Mouse (Mus musculus): ENCODE measurements around the gene Fev.

Fev gene

DNA sequence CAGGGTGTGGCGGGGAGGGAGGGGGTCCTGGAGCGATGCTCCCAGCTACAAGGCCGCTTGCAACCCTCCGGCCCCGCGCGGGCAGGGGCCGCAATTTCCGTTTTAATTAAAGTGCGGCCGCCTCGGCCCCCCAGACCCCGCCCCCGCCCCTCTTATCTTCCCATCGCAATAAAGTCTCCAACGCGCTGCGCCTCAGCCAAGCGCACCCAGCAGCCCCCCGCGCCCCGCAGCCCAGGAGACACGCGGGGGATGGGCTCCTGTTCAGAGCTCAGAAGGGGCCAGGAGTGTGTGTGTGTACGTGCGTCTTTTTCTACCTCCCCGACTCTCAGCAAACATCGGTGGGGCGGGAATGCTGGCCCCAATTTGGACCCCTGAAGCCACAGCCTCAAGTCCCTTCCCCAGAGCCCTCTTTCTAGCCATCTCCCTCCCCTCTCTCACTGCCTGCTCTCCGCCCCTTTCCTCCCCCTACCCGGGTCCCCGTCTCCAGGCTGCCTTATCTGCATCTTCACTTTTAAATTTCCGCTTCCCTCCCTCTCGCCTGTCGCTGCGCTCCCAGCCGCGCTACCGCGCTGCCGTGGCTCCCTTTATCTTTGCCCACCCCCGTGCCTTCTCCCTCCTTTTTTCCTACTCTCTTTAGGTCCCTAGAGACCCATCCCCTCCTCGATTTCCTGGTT is at the start of gene Fev:
Fev (minus strand) TSS at position 51 of the 674 bp plus-strand sequence.
- DNase-seq (ENCODE audit: low spot score in 2 of 2): no peak

DNA sequence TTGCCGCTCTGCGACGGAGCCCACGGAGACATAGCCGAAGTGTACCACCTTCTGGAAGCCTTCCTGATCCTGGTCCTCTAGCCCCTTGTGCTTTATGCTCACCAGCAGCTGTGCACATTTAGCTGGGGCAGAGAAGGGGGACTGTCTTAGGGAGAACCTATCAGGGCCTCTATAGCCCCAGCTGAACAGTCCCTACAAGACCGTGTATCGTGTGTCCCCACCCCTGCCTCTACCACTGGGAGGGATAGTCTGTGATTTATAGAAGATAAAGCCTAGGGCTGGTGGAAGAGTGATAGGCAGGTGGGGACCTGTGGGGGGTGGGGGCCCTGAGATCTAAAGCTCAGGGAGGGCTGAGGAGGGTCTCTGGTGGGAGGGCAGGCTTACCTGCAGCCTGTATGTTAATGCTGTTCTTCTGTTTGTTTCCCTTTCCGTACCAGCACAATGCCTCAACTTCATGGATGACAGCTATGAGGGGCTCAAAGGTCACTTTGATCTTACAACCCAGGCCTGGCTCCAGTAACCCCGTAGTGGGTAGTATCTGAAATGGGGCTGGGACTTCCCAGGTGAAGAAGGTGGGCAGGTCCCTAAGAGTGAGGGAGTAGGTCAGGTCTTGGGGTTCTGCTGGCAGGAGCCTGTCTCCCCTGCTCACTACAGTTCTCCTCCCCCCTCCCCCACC is 42.5 kb upstream of the Fev start:
- DNase-seq (ENCODE audit: low spot score in 2 of 2): no peak

DNA sequence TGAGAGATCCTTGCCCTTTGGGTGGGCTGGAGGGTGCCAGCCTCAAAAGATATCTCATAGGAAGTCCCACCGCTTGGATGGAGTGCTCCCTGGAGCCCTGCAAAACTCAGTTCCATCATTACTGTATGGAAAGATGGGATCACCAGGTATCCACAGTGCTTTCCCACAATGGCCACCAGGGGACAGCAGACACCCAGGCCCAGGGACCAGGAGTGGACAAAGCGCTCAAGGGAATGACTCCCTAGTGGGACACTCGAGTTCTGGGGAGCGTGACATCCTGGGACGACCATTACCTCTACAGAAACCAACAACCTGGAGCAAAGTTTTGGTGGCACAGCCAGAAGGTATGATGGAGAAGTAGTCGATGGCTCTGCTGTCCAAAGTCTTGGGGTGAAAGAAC is 41.5 kb upstream of the Fev start:
- peak in 1 of 2 experiments; percentile 48 for DNase-seq (ENCODE audit: low spot score in 2 of 2)

DNA sequence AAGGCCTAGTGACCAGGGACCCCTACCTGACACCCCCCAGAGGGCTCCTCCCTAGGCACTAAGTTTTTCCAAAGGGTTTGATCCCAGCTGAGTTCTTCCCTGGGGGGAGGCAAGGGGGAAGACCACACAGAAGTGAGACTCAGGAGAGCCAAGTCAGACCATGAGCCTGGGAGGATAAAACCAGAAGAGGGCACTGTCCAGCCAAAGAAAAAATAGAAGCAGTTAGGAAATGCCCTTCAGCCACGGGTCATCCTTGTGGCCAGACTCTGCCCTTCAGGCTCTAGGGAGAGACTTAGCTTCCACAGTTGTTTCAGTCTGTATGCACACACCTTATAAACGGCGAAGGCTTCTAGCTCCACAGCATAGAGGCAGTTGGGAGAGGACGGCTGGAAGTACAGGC is 39.2 kb upstream of the Fev start:
- no peak for DNase-seq (ENCODE audit: low spot score in 2 of 2)

DNA sequence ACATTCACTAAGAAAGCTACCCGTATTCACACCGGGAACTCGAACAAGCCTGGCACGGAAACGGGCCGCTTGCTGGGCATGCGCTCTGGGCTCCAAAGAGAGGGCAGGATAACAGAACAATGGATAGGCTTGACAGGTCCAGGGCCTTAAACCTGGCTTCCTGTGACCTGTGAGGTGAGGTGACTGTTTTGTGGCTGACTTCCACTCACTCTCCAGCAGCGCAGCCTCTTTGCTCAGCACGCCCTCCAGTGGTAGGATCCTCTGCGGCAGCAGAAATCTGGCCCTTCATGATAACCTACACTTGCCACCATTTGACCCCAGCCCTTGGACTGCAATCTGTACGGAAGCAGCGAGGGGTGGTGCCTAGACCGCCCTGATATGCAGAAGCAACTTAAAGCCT is 30.5 kb upstream of the Fev start:
- DNase-seq (ENCODE audit: low spot score in 2 of 2): no peak

DNA sequence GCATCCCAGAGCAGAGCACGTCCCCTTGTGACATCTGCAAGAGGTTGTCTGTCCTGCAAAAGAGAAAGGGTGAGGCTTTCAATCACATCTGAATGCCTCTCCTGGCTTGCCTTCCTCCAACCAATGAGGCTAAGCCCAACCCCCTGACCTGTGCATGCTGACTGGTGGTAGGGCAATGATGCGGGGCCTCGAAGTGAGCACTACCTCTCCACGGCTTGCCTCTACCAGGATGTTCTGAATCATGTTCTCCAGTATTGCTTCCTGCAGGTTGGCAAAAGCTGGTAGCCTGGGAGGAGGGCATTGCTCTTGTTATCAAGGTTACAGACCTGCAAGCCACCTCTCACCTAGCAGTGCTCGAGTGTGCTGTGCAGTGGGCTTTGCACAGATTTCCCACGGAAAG is 17.0 kb upstream of the Fev start:
- no peak for DNase-seq (ENCODE audit: low spot score in 2 of 2)

DNA sequence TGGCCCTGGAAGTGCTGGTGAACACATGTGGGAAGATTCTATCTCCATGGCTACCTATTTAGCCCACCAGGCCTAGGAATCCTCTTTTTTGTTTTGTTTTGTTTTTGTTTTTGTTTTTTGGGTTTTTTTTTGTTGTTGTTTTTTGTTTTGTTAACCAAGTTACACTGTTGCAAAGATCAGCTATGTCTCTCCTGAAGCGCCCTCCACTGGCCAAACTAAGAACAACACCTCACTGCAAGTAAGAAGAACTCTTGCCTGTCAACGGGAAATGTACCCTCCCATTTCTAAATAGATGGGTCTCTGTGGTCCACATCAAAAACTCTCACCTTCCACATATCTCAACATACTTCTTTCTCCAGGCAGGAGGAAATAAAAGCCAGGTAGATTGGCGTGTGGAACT is 16.5 kb upstream of the Fev start:
- DNase-seq (ENCODE audit: low spot score in 2 of 2): peak; percentile 53 to 59

DNA sequence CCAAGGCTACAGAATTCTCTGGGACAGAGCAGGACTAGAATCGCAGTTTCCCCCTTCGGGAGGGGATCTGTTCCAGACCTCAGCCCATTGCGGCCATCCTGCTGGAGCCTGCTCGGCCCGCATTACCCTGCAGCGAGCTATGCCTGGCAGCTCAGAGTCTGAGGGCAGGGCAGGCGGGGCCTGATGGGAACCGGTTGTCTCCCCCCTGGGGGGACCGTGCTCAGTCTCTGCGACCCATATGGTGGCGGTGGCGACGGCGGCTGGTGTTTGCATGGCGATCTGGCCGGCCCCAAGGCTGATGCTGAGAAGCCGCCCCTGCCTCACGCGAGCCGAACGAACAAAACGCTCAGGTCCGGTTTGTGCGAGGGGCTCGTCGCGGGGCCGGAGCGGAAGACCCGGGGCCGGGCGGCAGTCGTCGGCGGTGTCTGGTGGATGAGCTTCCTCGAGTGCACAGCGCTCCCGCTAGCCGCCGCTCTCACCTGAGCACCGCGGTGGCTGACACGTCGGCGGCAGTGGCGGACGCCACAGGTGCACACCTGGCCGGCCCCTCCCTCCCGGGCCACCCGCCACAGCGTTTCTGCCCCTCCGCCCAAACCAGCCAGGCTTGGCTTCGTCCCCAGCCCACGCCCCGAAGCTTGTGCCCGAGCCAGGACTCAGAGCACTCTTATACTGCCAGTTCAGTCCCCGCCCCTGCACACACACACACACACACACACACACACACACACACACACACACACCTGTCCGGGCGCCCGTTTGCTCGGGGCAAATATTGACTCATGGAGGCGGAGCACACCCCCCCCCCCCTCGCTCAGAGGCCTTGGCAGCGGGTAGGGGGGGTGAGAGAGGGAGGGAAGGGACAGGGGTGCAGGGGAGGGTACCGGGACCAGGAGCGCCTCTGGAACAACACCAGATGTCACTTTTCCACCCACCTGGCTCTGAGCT is 15.4 kb upstream of the Fev start:
- DNase-seq (ENCODE audit: low spot score in 2 of 2): no peak

DNA sequence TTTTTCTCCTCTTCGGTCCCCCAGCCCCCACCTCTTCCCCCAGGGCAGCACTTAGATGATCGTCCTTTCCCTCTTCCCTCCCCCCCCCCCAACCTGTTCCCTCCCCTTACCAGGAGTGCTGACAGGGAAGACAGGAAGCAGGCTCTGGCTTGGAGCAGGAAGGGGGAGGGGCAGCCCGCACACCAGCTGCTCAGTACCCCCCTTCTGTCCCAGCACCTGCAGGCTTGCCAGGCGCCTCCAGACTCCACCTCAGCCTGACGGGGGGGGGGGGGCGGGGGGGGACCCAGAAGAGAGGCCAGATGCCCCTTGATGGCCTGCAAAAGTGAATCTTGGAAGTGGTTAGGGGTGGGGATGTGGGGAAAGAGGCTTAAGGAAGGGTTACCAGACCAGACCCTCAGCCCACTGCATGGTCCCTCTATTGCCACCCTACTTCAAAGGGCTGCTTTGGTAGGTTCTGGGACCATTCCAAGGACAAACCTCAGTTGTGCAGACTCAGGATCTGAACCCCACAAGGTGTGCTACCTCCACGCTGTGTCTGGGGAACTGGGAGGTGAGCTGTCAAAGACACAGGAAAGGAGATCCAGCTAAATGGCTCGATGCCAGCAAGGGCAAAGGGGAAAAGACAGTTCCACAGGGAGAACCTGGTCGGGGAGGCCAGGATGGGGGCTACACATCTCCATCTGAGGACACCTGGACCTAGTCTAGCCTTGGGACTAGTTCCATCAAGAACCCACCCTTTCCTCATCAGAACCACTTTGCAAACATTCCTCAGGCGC is 13.6 kb upstream of the Fev start:
- DNase-seq (ENCODE audit: low spot score in 2 of 2): no peak

DNA sequence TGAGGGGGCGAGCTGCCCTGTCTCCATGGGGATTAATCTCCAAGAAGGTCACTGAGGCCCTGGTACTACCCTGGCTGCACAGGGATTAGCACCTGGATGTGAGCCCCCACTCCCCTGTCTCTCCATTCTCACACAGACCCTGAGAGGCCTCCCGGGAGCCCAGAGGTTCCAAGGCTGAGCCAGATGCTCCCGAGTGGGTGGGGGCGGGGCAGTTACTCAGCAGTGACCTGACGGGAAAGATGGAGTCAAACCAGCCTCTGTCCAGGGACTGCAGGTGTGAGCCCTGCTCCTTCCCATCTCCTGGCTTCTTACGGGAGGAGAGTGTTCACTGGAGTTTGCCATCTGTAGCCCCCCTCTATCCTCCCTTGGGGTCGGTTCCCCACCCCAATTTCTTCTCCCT is 12.8 kb upstream of the Fev start:
- no peak for DNase-seq (ENCODE audit: low spot score in 2 of 2)

DNA sequence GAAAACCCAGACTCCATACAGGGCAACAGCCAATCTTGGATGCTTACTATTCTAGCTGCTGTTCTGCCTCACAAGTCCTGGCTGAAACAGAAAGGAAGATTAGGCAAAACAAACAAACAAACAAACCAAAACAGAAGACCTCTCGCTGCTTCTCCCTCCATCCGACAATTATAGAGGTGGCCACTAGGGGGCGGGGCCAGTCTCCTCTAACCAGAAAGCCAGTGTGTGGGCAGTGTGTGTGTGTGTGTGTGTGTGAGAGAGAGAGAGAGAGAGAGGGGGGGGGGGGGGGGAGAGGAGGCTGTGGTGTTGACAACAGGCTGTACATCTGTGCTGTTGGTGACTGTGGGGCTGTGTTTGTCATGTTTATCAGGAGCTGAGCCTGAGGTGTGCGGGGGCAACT is 9.7 kb upstream of the Fev start:
- DNase-seq (ENCODE audit: low spot score in 2 of 2): peak; percentile 61 to 63

DNA sequence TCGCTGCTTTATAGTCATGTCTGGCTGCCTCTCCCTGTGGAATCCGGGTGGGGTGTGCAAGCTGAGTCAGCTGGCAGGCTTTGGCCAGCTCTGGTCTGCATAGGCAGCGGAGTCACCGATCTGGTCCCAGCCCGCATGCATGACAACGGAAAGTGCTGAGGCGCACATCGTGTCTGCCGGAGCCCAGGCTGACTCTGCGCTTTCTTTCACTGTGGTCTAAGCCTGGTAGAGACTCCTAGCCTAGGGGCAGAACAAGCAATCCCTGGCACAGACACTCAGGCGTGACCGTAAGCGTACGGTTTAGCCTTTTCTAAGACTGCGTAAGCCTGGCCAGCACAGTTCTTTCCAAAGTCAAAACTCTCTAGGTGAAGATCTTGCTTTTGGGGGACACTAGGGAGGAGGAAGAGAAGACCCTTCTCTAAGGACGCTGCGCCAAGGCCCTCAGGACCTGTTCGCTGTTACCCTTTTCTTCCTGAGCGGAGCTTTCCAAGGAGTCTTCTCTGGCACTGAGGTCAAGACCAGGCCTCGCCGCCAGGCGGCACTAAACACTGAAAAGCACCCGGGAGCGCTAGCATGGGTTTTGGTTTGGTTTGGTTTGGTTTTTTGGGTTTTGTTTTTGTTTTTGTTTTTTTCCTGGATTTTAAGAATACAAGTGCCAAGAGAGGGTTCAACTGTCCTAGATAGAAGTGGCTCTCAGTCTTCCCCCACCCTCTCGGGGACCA is 8.1 kb upstream of the Fev start, which contains the start of gene Cryba2:
Cryba2 (minus strand) TSS at position 10 of the 722 bp plus-strand sequence.
- peak in 1 of 2 experiments; percentile 49 for DNase-seq (ENCODE audit: low spot score in 2 of 2)

DNA sequence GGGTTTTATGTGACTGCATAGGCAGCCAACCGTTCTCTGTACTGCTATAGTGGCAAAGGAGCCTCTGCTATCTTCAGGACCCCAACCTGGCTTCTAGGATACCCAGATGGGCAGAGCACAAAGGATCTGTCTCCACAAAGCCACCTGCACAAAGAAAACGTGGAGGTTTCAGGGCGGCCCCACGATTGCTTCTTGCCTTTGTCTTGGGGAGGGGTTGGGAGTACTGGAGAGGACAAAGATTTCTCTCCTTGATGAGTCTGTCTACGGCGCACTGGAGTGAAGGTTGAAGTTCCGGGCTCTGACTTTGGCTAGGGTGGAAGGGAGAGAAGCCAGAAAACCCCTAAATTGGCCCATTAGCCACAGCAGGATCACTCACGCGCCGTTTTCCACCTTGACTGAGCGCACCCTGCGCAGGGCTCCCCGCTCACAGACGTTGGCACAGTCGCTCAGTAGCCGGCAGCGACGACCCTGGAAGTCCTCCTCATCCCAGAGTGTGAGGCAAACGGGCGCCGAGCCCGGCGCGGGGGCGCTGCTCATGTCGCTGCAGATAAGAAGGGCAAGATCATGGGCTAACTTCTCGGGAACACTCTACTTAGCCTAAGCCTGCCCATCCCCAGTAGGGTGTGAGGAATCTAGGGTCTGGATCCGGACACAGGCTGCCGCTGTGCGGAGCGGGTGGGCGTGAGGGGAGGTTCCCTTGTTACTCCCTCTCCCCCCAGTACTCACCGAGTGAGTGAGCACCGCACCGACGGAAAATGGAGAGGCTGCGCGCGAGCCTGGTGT is 7.3 kb upstream of the Fev start:
- DNase-seq (ENCODE audit: low spot score in 2 of 2): no peak

DNA sequence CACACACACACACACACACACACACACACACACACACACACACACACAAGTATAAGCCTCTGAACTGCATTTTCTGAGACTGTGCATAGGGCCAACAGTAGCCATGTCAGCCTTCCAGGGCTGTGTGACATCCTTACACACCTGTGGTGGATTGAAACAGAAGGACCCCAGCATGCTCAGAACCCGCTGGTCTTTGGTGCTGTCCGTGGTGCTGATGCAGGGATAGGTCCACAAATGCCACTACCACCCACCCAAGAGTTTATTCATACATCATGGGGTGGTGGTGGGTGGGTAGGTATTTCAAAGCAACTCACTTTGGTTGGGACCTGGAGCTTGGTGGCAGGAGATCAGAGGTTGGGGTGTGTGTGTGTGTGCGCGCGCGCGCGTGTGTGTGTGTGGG is 6.3 kb upstream of the Fev start:
- DNase-seq (ENCODE audit: low spot score in 2 of 2): no peak

DNA sequence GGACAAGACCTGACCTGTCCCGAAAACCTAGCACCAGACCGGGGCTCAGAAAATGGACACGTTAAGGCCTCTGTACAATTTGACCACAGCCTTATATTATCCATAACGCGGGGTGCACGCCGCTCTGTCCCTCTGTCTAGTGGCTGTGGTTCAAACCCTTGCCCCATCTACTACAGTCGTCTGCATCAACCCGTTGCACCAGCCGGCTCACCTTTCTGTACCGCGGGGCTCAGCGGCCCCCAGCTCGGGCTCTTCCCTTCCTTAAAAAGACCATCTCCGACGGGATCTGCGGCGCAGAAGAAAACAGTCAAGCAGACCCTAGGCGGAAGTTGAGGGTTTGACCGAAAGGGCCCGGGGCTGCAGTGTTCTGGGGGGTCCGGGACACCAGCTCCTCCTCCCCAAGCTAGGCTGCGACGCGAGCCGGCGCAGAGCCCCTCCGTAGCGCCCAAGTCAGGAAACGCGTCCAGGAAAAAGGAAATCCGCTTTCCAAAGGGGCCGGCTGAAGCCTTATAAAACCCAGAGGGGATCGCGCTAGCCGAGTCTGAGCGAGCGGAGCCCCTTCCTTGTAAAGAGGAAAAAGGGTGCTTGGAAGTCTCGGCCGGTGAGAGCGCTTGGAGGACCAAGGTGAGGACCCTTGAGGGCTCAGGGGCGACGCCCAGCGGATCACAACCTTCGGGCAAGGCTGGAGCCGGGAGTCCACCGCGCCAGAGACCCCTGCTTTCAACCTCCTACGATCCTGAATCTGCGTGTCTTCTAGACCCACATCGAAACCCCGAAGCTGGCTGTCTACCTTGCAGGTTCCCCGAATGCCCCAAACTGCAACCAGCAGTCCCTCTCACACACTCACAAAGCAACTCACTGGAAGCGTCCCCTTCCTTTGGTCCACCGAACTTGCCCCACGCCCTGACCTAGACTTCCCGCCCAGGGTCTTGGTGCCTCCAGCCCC is 750 bp downstream of the Fev start:
- DNase-seq (ENCODE audit: low spot score in 2 of 2): no peak

DNA sequence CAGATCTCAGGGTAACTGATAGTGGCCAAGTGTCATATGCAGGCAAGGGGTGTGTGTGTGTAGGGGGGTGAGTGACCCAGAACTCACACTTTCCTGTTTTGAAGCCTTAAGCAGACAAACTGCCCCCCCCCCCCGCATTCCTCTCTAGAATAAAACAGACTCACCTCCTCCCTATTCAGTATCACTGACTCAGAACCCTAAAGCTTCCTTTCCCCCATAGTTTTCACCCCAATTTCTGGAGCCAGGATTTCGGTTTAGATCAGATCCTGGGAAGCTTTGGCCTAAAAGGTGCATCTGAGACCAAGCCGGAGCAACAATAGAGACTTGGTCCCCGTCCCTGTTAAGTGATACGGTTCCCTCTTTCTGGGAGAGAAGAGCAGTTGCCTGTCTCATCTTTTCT is 1.8 kb downstream of the Fev start:
- no peak for DNase-seq (ENCODE audit: low spot score in 2 of 2)

DNA sequence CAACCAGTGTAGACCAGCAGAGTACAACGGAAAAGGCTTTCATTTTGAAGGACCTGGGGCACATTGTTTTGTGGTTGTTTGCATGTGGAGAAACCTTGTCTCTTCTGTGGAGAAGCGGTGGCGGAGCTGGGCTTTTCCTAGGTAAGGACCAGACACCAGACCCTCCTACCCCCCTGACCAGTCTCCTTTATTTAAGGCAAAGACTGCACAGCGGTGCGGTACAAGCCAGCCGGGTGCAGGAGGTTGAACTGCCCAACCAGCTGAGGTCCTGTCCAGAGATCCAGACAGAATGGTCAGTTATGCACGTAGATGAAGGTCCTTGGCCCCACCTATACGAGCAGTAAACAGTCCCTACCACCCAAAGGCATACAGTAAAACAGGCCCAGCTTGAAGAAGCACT is 2.4 kb downstream of the Fev start:
- no peak for DNase-seq (ENCODE audit: low spot score in 2 of 2)

DNA sequence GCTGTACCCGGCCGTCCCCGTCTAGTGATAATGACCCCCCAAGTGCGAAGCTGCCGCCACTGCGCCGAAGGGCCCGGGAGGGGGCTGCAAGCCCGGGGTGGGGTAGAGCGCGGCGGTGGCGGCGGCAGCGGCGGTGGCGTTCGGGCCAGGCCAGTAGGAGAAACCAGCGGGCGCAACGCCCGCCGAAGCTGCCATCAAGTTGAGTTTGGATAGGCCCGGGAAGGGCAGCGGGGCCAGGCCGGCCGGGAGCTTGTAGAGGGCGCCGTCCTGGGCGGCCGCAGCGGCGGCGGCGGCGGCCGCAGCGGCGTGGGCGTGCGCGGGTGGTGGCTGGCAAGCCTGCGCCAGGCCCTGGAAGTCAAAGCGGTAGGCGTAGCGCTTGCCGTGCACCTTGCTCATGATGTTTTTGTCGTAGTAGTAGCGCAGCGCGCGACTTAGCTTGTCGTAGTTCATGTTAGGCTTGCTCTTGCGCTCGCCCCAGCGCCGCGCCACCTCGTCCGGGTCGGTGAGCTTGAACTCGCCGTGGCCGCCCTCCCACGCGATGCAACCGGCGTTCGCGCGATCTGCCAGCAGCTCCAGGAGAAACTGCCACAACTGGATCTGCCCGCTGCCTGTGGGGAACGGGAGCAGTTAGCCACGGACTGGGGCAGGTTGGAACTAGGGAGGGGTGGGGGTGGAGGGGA is 3.0 kb downstream of the Fev start:
- DNase-seq (ENCODE audit: low spot score in 2 of 2): no peak

Data from frontal cortex, postnatal 36 days (tissue).